Mouse (Mus musculus) limb, embryonic 15.5 days (tissue): ENCODE measurements around the gene Tmprss15. TPM values are rescaled to one million over a fixed set of nuclear protein-coding genes. Genes with fewer than 3 reads are reported as not detected.

Source experiments
- polyA plus RNA-seq: library from polyadenylated mRNA; unstranded; fragments of >200 nt; fragmentation: Nextera tagmentation; extraction: Ambion mirVana; gene quantifications from 2 replicates; pipeline ENCODE4 v1.2.1, GENCODE M21; 2015

The Tmprss15 gene
- polyA plus RNA-seq, 1 experiment from 2014 or later = not detected

Other genes starting within 250 kb of the Tmprss15 start
- gene Chodl, start 160.1 kb downstream of the Tmprss15 start, polyA plus RNA-seq = 97.6 and 97.8 TPM in 2 replicates